25 mouse cellular contexts compared by ENCODE assay signal in genomic region chr4:31335686-31336085, GRCm38 (mm10).
DNase-seq lines count a peak whose midpoint lies in the region; ATAC-seq lines count a peak whose summit lies in the region.
"Had no signal": no experiment of that assay in that cellular context is flagged by ENCODE, and none has a peak within 500 bp of the region (broad histone marks: within the 10 kb centered on the region; RNA-seq: fewer than 3 reads in every experiment).

No protein-coding gene starts in this region.

- H3K4me1 ChIP-seq in kidney, embryonic 14.5 days (ENCODE audit: control insufficient read depth, insufficient read depth, low read length) = no peaks in the 10 kb centered on the region
- no peaks in the 10 kb centered on the region for H3K4me1 ChIP-seq in kidney, embryonic 15.5 days
- H3K4me1 ChIP-seq in hindbrain, embryonic 12.5 days = no peaks in the 10 kb centered on the region
- H3K4me1 ChIP-seq: forebrain, embryonic 13.5 days; heart, embryonic 10.5 days; heart, embryonic 13.5 days had no signal

- H3K4me2 ChIP-seq in kidney, embryonic 14.5 days (replicated peaks; ENCODE audit: low read depth, low read length) = no peak overlapping the region
- H3K4me2 ChIP-seq in kidney, embryonic 15.5 days = no peak overlapping the region
- H3K4me2 ChIP-seq in hindbrain, embryonic 12.5 days (replicated peaks) = no peak overlapping the region
- H3K4me2 ChIP-seq: forebrain, embryonic 13.5 days; heart, embryonic 13.5 days had no signal

- peak; percentile 49 for DNase-seq in kidney, adult 11 months
- DNase-seq in kidney, adult 8-10 months = peak; percentile 50 to 53
- DNase-seq in kidney, postnatal 14 days = peak; percentile 13
- DNase-seq: adrenal gland, postnatal 10 days; adrenal gland, postnatal 36 days; cerebellum, adult 18-20 months; cerebellum, adult 9-10 months; cerebellum, postnatal 14 days; gastrocnemius, postnatal 10 days; gastrocnemius, postnatal 36 days; heart, adult 2 months; heart, postnatal 14 days; heart, postnatal 4 days had no signal

- no peak for ATAC-seq in kidney, embryonic 14.5 days (ENCODE audit: low FRiP score, low TSS enrichment)
- no peak for ATAC-seq in kidney, embryonic 15.5 days (replicated peaks; ENCODE audit: low FRiP score)
- no peak for ATAC-seq in hindbrain, embryonic 12.5 days (ENCODE audit: low FRiP score)
- ATAC-seq: forebrain, embryonic 13.5 days; forebrain, embryonic 16.5 days; hindbrain, embryonic 16.5 days; Patski had no signal

- H3K9me3 ChIP-seq in kidney, embryonic 14.5 days (ENCODE audit: control insufficient read depth, low read length) = no peaks in the 10 kb centered on the region
- no peaks in the 10 kb centered on the region for H3K9me3 ChIP-seq in kidney, embryonic 15.5 days (replicated peaks)
- H3K9me3 ChIP-seq in hindbrain, embryonic 12.5 days (replicated peaks) = no peaks in the 10 kb centered on the region
- H3K9me3 ChIP-seq: forebrain, embryonic 10.5 days; forebrain, embryonic 13.5 days; G1E; heart, embryonic 10.5 days; heart, embryonic 13.5 days had no signal

- no peak overlapping the region for H3K4me3 ChIP-seq in kidney, embryonic 14.5 days (ENCODE audit: low read length)
- H3K4me3 ChIP-seq in kidney, embryonic 15.5 days (replicated peaks) = no peak overlapping the region
- no peak overlapping the region for H3K4me3 ChIP-seq in hindbrain, embryonic 12.5 days
- H3K4me3 ChIP-seq: forebrain, embryonic 10.5 days; forebrain, embryonic 13.5 days; heart, adult 2 months; heart, embryonic 10.5 days; heart, embryonic 13.5 days had no signal

- no peaks in the 10 kb centered on the region for H3K27me3 ChIP-seq in kidney, embryonic 14.5 days (ENCODE audit: control insufficient read depth, insufficient read depth, low read length)
- H3K27me3 ChIP-seq in kidney, embryonic 15.5 days = no peaks in the 10 kb centered on the region
- H3K27me3 ChIP-seq in hindbrain, embryonic 12.5 days = no peaks in the 10 kb centered on the region
- H3K27me3 ChIP-seq: CH12.LX; forebrain, embryonic 13.5 days; heart, embryonic 13.5 days; Patski had no signal

- no peak overlapping the region for H3K9ac ChIP-seq in kidney, embryonic 14.5 days (ENCODE audit: low read depth, low read length)
- H3K9ac ChIP-seq in kidney, embryonic 15.5 days = no peak overlapping the region
- H3K9ac ChIP-seq in hindbrain, embryonic 12.5 days = no peak overlapping the region
- H3K9ac ChIP-seq: forebrain, embryonic 13.5 days; heart, embryonic 13.5 days had no signal

- H3K36me3 ChIP-seq in kidney, embryonic 14.5 days (ENCODE audit: control insufficient read depth, insufficient read depth, low read length) = no peaks in the 10 kb centered on the region
- H3K36me3 ChIP-seq in kidney, embryonic 15.5 days = no peaks in the 10 kb centered on the region
- H3K36me3 ChIP-seq in hindbrain, embryonic 12.5 days = no peaks in the 10 kb centered on the region
- H3K36me3 ChIP-seq: forebrain, embryonic 10.5 days; G1E; heart, embryonic 10.5 days; heart, embryonic 13.5 days had no signal

- H3K27ac ChIP-seq in kidney, embryonic 14.5 days (ENCODE audit: low read depth, low read length) = no peak overlapping the region
- H3K27ac ChIP-seq in kidney, embryonic 15.5 days = no peak overlapping the region
- H3K27ac ChIP-seq in hindbrain, embryonic 12.5 days = no peak overlapping the region
- H3K27ac ChIP-seq: forebrain, embryonic 10.5 days; forebrain, embryonic 13.5 days; heart, adult 2 months; heart, embryonic 10.5 days; heart, embryonic 13.5 days had no signal

- WGBS in kidney, embryonic 14.5 days = 69% methylated on average over 3 of the region's 3 CpGs
- 69% methylated on average over 3 of the region's 3 CpGs for WGBS in kidney, embryonic 15.5 days
- 86% methylated on average over 3 of the region's 3 CpGs for WGBS in hindbrain, embryonic 12.5 days
